Mouse (Mus musculus) liver, embryonic 16.5 days (tissue): ENCODE data around the gene Dcakd. TPM values are rescaled to one million over a fixed set of nuclear protein-coding genes. Genes with fewer than 3 reads are reported as not detected.

Experiments used
- ATAC-seq: fragments of 200-750 bp; cut with Nextera tagmentation; 2 replicates; pipeline ENCODE4 v1.8.0; 2017; ENCODE audit warnings: low read depth, mild to moderate bottlenecking, moderate number of reproducible peaks, moderate library complexity
- H3K27ac ChIP-seq: fragments of 300-500 bp; sonication (generic); 2 replicates; pipeline ENCODE4 v1.5.1; 2014; ENCODE audit warnings: mild to moderate bottlenecking, low read length
- H3K27me3 ChIP-seq: fragments of 300-500 bp; sonication (generic); 2 replicates; pipeline ENCODE4 v1.6.1; 2014; ENCODE audit warnings: low read depth, low read length, mixed read lengths; ENCODE audit not compliant: control insufficient read depth, insufficient read depth
- H3K36me3 ChIP-seq: fragments of 300-500 bp; sonication (generic); 2 replicates; pipeline ENCODE4 v1.6.1; 2014; ENCODE audit warnings: mild to moderate bottlenecking; ENCODE audit not compliant: control insufficient read depth, insufficient read depth
- H3K4me1 ChIP-seq: fragments of 300-500 bp; sonication (generic); 2 replicates; pipeline ENCODE4 v1.6.1; 2014; ENCODE audit warnings: low read depth, low read length, mixed read lengths; ENCODE audit not compliant: control insufficient read depth
- H3K4me2 ChIP-seq: fragments of 300-500 bp; sonication (generic); 2 replicates; pipeline ENCODE4 v1.6.1; 2014; ENCODE audit warnings: low read depth, low read length, mixed read lengths
- H3K4me3 ChIP-seq: fragments of 300-500 bp; sonication (generic); 2 replicates; pipeline ENCODE4 v1.5.1; 2014; ENCODE audit warnings: low read depth, mild to moderate bottlenecking, low read length
- H3K9ac ChIP-seq: fragments of 300-500 bp; sonication (generic); 2 replicates; pipeline ENCODE4 v1.6.1; 2014; ENCODE audit warnings: low read depth, low read length
- H3K9me3 ChIP-seq: fragments of 300-500 bp; sonication (generic); replicated peaks from 2 replicates; pipeline ENCODE4 v1.6.1; 2016; ENCODE audit warnings: low read length; ENCODE audit not compliant: control insufficient read depth
- WGBS: fragments of 180-500 bp; shearing (Covaris S2); extraction: QIAGEN DNeasy Blood & Tissue Kit; methylation state at CpG from one replicate; pipeline ENCODE4 v1.1.7; 2014; ENCODE audit not compliant: insufficient replicate concordance; 5-methylcytosine and 5-hydroxymethylcytosine counted together
- polyA plus RNA-seq: library from polyadenylated mRNA; unstranded; fragments of >200 nt; fragmentation: Nextera tagmentation; extraction: Ambion mirVana; gene quantifications from 2 replicates; pipeline ENCODE4 v1.2.1, GENCODE M21; 2015

Dcakd gene
- polyA plus RNA-seq, 1 experiment from 2014 or later = 29.0 TPM

GRCm38 (mm10) chr11:103005254-103005981 is 22.7 kb downstream of the Dcakd start:
- no peak for ATAC-seq
- Histone ChIP-seq H3K27ac (no peak overlapping the region), H3K4me3 (no peak overlapping the region), H3K4me2 (no peak overlapping the region), H3K4me1 (peaks cover 8% of the 10 kb centered on the region), H3K9ac (no peak overlapping the region), H3K36me3 (no peaks in the 10 kb centered on the region), H3K27me3 (no peaks in the 10 kb centered on the region), H3K9me3 (no peaks in the 10 kb centered on the region)
- WGBS = 64% methylated on average over 11 of the region's 11 CpGs

DNA sequence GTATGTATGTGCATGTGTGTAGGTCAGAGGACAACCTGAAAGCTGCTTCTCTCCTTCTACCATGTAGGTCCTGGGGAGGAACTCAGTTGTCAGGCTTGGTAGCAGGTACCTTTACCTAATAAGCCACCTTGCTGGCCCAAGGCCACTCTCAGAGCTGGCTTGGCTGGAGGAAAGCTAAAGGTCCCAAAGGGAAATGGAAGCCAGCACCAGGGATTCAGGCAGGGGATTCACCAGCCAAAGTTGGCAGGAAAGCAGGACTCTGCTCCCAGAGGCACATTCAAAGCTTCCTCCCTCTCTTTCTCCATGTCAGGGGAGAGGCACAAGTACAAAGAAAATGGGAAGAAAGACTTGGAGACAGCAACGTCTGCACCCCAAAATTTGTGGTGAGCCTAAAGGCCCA is 23.3 kb downstream of the Dcakd start:
- H3K27me3 ChIP-seq = no peaks in the 10 kb centered on the region
- no peak for ATAC-seq
- H3K4me3 ChIP-seq = no peak overlapping the region
- H3K4me2 ChIP-seq = no peak overlapping the region
- 32% methylated on average over 1 of the region's 1 CpGs for WGBS
- no peak overlapping the region for H3K27ac ChIP-seq
- no peak overlapping the region for H3K9ac ChIP-seq
- H3K9me3 ChIP-seq = no peaks in the 10 kb centered on the region
- H3K36me3 ChIP-seq = no peaks in the 10 kb centered on the region
- peaks cover 8% of the 10 kb centered on the region for H3K4me1 ChIP-seq

GRCm38 (mm10) chr11:103003210-103003609 is 24.9 kb downstream of the Dcakd start:
- no peak for ATAC-seq
- H3K36me3 ChIP-seq = no peaks in the 10 kb centered on the region
- H3K9me3 ChIP-seq = no peaks in the 10 kb centered on the region
- H3K27ac ChIP-seq = no peak overlapping the region
- WGBS = 61% methylated on average over 5 of the region's 5 CpGs
- H3K27me3 ChIP-seq = no peaks in the 10 kb centered on the region
- peaks cover 16% of the 10 kb centered on the region for H3K4me1 ChIP-seq
- H3K4me2 ChIP-seq = no peak overlapping the region
- H3K9ac ChIP-seq = no peak overlapping the region
- no peak overlapping the region for H3K4me3 ChIP-seq

- no peaks in the 10 kb centered on the region for H3K9me3 ChIP-seq
- ATAC-seq = no peak
- no peak overlapping the region for H3K4me3 ChIP-seq
- peaks cover 17% of the 10 kb centered on the region for H3K4me1 ChIP-seq
- H3K27me3 ChIP-seq = no peaks in the 10 kb centered on the region
- H3K4me2 ChIP-seq = no peak overlapping the region
- no peak overlapping the region for H3K27ac ChIP-seq
- H3K36me3 ChIP-seq = peaks cover 2% of the 10 kb centered on the region
- H3K9ac ChIP-seq = no peak overlapping the region
- WGBS = 58% methylated on average over 5 of the region's 5 CpGs
These were observed 27.1 kb downstream of the Dcakd start for GRCm38 (mm10) chr11:103001063-103001462.

- peaks cover 2% of the 10 kb centered on the region for H3K36me3 ChIP-seq
- no peak for ATAC-seq
- H3K4me1 ChIP-seq = peaks cover 16% of the 10 kb centered on the region
- no peaks in the 10 kb centered on the region for H3K27me3 ChIP-seq
- H3K27ac ChIP-seq = no peak overlapping the region
- no peaks in the 10 kb centered on the region for H3K9me3 ChIP-seq
- no peak overlapping the region for H3K4me2 ChIP-seq
- WGBS = 81% methylated on average over 16 of the region's 16 CpGs
- H3K9ac ChIP-seq = no peak overlapping the region
- no peak overlapping the region for H3K4me3 ChIP-seq
These were observed 28.0 kb downstream of the Dcakd start for GRCm38 (mm10) chr11:103000111-103000510.

DNA sequence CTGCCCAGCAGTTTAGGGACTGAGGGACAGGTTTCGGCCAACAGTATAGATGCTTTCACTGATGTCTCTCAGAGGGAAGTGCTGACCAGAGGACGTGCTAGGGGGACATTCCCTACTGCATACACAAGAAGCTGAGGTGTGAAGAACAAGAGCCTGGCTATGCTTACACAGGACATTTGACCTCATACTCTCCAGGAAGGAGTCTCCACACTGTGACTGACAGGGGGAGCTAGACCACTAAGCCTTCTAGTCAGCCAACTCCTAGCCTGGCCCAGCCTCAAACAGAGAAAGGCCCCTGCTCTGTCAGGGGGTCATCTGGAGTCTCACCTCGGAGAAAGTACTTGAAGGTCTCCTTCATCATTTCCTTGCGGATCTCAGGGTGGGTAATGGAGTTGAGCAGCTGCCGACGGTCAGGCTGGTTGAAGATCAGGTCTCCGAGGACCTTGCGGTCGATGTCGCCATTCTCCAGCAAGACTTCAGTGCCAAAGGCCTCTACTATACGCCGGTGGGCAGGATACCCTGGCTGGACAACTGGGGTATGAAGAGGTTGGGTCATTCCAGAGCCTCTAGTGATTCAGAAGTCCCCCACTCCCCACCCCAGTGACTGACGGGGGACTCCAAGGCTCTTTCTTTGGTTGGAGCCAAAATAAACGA is 28.7 kb downstream of the Dcakd start:
- no peak overlapping the region for H3K4me2 ChIP-seq
- peaks cover 13% of the 10 kb centered on the region for H3K4me1 ChIP-seq
- H3K4me3 ChIP-seq = no peak overlapping the region
- peaks cover 2% of the 10 kb centered on the region for H3K36me3 ChIP-seq
- H3K27me3 ChIP-seq = no peaks in the 10 kb centered on the region
- ATAC-seq = no peak
- WGBS = 74% methylated on average over 14 of the region's 14 CpGs
- H3K9ac ChIP-seq = no peak overlapping the region
- H3K27ac ChIP-seq = no peak overlapping the region
- no peaks in the 10 kb centered on the region for H3K9me3 ChIP-seq

DNA sequence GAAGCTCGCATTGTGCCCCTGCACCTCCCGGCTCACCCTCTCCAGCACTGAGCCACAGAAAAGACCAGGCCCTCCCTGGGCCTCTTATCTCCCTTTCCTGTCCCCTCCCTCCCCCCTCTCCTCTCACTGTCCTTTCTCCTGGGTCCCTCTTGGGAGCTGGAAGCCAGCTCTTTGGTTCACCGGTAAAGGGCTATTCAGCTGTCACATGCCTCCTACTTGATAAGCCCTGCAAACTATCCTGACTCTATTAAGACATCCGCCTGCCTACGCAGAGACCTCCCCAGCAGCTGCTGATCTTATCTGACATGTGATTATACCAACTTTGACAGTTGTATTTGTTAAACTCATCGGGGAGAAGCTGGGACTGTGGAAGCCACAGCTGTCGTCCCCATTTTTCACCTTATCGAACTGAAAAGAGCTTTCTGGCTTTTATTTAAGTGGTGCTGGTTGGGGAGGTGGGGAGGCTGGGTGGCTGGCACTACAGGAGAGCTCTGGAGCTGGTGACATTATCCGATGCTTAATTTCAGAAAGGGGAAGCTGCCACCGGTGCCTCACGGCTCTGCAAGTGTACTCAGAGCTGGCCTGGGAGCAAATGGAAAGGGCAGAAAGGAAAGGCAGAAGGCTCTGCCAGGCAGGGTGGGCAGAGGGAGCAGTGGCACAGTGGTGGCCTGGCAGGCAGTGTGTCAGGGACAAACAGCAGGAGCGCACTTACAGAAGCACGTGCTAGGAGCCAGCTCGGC is 29.4 kb downstream of the Dcakd start:
- no peak overlapping the region for H3K27ac ChIP-seq
- peak; percentile 62 for ATAC-seq
- WGBS = 18% methylated on average over 14 of the region's 14 CpGs
- no peaks in the 10 kb centered on the region for H3K27me3 ChIP-seq
- peaks cover 2% of the 10 kb centered on the region for H3K36me3 ChIP-seq
- H3K4me1 ChIP-seq = peaks cover 13% of the 10 kb centered on the region
- H3K4me3 ChIP-seq = no peak overlapping the region
- no peaks in the 10 kb centered on the region for H3K9me3 ChIP-seq
- H3K4me2 ChIP-seq = no peak overlapping the region
- H3K9ac ChIP-seq = no peak overlapping the region

GRCm38 (mm10) chr11:102998254-102998576 is 29.9 kb downstream of the Dcakd start:
- peaks cover 13% of the 10 kb centered on the region for H3K4me1 ChIP-seq
- H3K4me3 ChIP-seq = no peak overlapping the region
- no peaks in the 10 kb centered on the region for H3K27me3 ChIP-seq
- peaks cover 2% of the 10 kb centered on the region for H3K36me3 ChIP-seq
- H3K9ac ChIP-seq = no peak overlapping the region; the same call in 1 of the 2 replicates
- H3K9me3 ChIP-seq = no peaks in the 10 kb centered on the region
- WGBS = 19% methylated on average over 7 of the region's 7 CpGs
- no peak for ATAC-seq
- no peak overlapping the region for H3K27ac ChIP-seq
- H3K4me2 ChIP-seq = no peak overlapping the region
